Mouse (Mus musculus) CH12.LX (cell line): ENCODE results near the gene Astl. TPM values are rescaled to one million over a fixed set of nuclear protein-coding genes. Genes with fewer than 3 reads are reported as not detected.
"Not testable (repeated sequence)": the region's sequence is repeated elsewhere in the genome, so short reads cannot be mapped to it uniquely, and the experiment has no call there.

Experiments used
- DNase-seq: peaks from one replicate; pipeline ENCODE4 v3.0.0-alpha.2; 2013; ENCODE audit errors: extremely low read depth
- H3K27ac ChIP-seq: 2 replicates; pipeline ENCODE4 v1.5.1; 2012; ENCODE audit warnings: low read depth, mild to moderate bottlenecking, control low read depth, moderate library complexity; ENCODE audit not compliant: insufficient read depth
- H3K27me3 ChIP-seq: replicated peaks from 2 replicates; pipeline ENCODE3; 2012; ENCODE audit warnings: inconsistent platforms
- H3K36me3 ChIP-seq, 2 experiments: replicated peaks in 1 of 2; 2 replicates each; pipeline versions ENCODE3 to v1.6.1; 2012; ENCODE audit warnings: inconsistent platforms in 1 of 2, low read length in 1 of 2, mild to moderate bottlenecking in 1 of 2, mixed read lengths in 1 of 2, moderate library complexity in 1 of 2; ENCODE audit not compliant: control insufficient read depth in 1 of 2, insufficient read depth in 1 of 2
- H3K4me1 ChIP-seq, 2 experiments: 2 replicates each; pipeline ENCODE4 v1.6.1; 2012; ENCODE audit warnings: inconsistent platforms in 1 of 2, moderate library complexity in 1 of 2; ENCODE audit not compliant: insufficient read depth in 2 of 2, control insufficient read depth in 1 of 2
- H3K4me2 ChIP-seq: 2 replicates; pipeline ENCODE4 v1.6.1; 2012; ENCODE audit warnings: low read depth, mild to moderate bottlenecking, control low read depth; ENCODE audit not compliant: poor library complexity, insufficient read depth, severe bottlenecking
- H3K4me3 ChIP-seq, 3 experiments: fragments of 150-350 bp in 1 of 3; sonication (generic) in 1 of 3; replicated peaks in 1 of 3; 2 replicates each; pipeline versions ENCODE3 to v1.5.1; 2011 to 2012; ENCODE audit warnings: low read depth in 2 of 3, low read length in 2 of 3, mild to moderate bottlenecking in 2 of 3, moderate library complexity in 2 of 3, control low read depth in 1 of 3, improper control_type of control experiment in 1 of 3, inconsistent platforms in 1 of 3, mixed read lengths in 1 of 3; ENCODE audit not compliant: poor library complexity in 1 of 3
- H3K79me2 ChIP-seq: replicated peaks from 2 replicates; pipeline ENCODE4 v1.6.1; 2012; ENCODE audit warnings: mild to moderate bottlenecking, moderate library complexity; ENCODE audit not compliant: control insufficient read depth, poor library complexity, insufficient read depth, severe bottlenecking; ENCODE audit errors: extremely low read depth
- H3K9ac ChIP-seq: 2 replicates; pipeline ENCODE4 v1.6.1; 2012; ENCODE audit warnings: low read depth, mild to moderate bottlenecking, control low read depth, moderate library complexity; ENCODE audit not compliant: insufficient read depth
- H3K9me3 ChIP-seq: replicated peaks from 2 replicates; pipeline ENCODE3; 2012; ENCODE audit warnings: low read length, inconsistent platforms, mixed read lengths
- CHD1 ChIP-seq: IDR thresholded peaks from 2 replicates; pipeline ENCODE4 v1.6.1; 2012; ENCODE audit warnings: low read depth, low read length, improper control_type of control experiment, inconsistent platforms
- CTCF ChIP-seq, 2 experiments: IDR thresholded peaks in 1 of 2; conservative IDR thresholded peaks in 1 of 2; 2 replicates each; pipeline ENCODE4 v1.5.1; 2011 to 2012; ENCODE audit warnings: low read depth in 2 of 2, low read length in 2 of 2, improper control_type of control experiment in 1 of 2, inconsistent platforms in 1 of 2, mild to moderate bottlenecking in 1 of 2, moderate library complexity in 1 of 2
- ELF1 ChIP-seq: IDR thresholded peaks from 2 replicates; pipeline ENCODE4 v1.6.1; 2014; ENCODE audit warnings: low read depth, mild to moderate bottlenecking, inconsistent platforms, low read length, improper control_type of control experiment
- JUND ChIP-seq: conservative IDR thresholded peaks from 2 replicates; pipeline ENCODE4 v1.6.1; 2011; ENCODE audit warnings: low read depth, low read length, improper control_type of control experiment
- NRF1 ChIP-seq: IDR thresholded peaks from 2 replicates; pipeline ENCODE4 v1.6.1; 2014; ENCODE audit warnings: low read depth, mild to moderate bottlenecking, inconsistent platforms, low read length, improper control_type of control experiment, moderate library complexity
- PAX5 ChIP-seq: IDR thresholded peaks from 2 replicates; pipeline ENCODE4 v1.6.1; 2012; ENCODE audit warnings: low read length, inconsistent platforms, mixed read lengths
- POLR2AphosphoS2 ChIP-seq: IDR thresholded peaks from 2 replicates; pipeline ENCODE4 v1.6.1; 2011; ENCODE audit warnings: low read depth, low read length, improper control_type of control experiment
- RAD21 ChIP-seq: IDR thresholded peaks from 2 replicates; pipeline ENCODE4 v1.6.1; 2011; ENCODE audit warnings: low read depth, mild to moderate bottlenecking, low read length, improper control_type of control experiment, moderate library complexity
- SIN3A ChIP-seq: IDR thresholded peaks from 2 replicates; pipeline ENCODE4 v1.6.1; 2012; ENCODE audit warnings: low read length, improper control_type of control experiment, inconsistent platforms
- SMC3 ChIP-seq: IDR thresholded peaks from 2 replicates; pipeline ENCODE4 v1.6.1; 2011; ENCODE audit warnings: low read depth, low read length, improper control_type of control experiment
- dilution Hi-C: fragments of 300-500 bp; cut with MboI; formaldehyde crosslinking; loops from 2 replicates; pipeline ENCODE4 v1.14.3; 2020; ENCODE audit warnings: low sequenced_read_pairs; ENCODE audit not compliant: extremely low pct_unique_long_range_greater_than_20kb, extremely low pct_ligation_motif_present
- in situ Hi-C: fragments of 300-500 bp; cut with MboI; formaldehyde crosslinking; loops from 3 replicates; pipeline ENCODE4 v1.14.3; 2019; ENCODE audit warnings: low sequenced_read_pairs, low pct_ligation_motif_present, low pct_unique_long_range_greater_than_20kb, mixed read lengths
- polyA plus RNA-seq: library from polyadenylated mRNA; unstranded; fragments of >175 nt; gene quantifications from 2 replicates; pipeline ENCODE4 v1.2.1, GENCODE M21; 2012; ENCODE audit warnings: low read depth; ENCODE audit not compliant: insufficient read length
- total RNA-seq, 2 experiments: library from RNA; depleted of rRNA; stranded (reverse); fragments of 300-350 nt in 1 of 2; fragments of >200 nt in 1 of 2; gene quantifications; 2 replicates each; pipeline ENCODE4 v1.2.3; 2012 to 2014

Astl gene
- total and polyA plus RNA-seq, 3 experiments: 0.08 TPM; not detected in 2

GRCm38 (mm10) chr2:127300701-127301100, 37.7 kb upstream of the Astl start:
- Histone ChIP-seq H3K9ac (no peak overlapping the region), H3K27ac (no peak overlapping the region), H3K79me2 (no peaks in the 10 kb centered on the region), H3K27me3 (no peaks in the 10 kb centered on the region), H3K4me3 (no peak overlapping the region), H3K36me3 (peaks cover 29 to 53% of the 10 kb centered on the region in 2 experiments), H3K9me3 (no peaks in the 10 kb centered on the region)
- in situ Hi-C loops: no loop called here
- peak; percentile 62 for DNase-seq
- TF ChIP-seq CTCF (conservative IDR thresholded peaks at IDR 0.05 in 1 of 2, IDR thresholded peaks at IDR 0.05 in 1 of 2; ENCODE audit: low read depth in 2 of 2, low read length in 2 of 2) (peak in 1 of 2 experiments; percentile 18; a peak in 1 of 4 replicates), JUND (peak; percentile 40; the same call in 1 of the 2 replicates), SIN3A (no peak), RAD21 (peak; percentile 2; the same call in 1 of the 2 replicates)
- TF ChIP-seq, all 38 proteins: peak for 3
- dilution Hi-C loops: no loop called here
- no peak overlapping the region for H3K4me2 ChIP-seq
- H3K4me1 ChIP-seq: peaks cover 4 to 21% of the 10 kb centered on the region in 2 experiments

GRCm38 (mm10) chr2:127301883-127302282, 36.6 kb upstream of the Astl start:
- in situ Hi-C loops: no loop called here
- H3K4me1 ChIP-seq: peaks cover 4 to 23% of the 10 kb centered on the region in 2 experiments
- TF ChIP-seq CHD1: no peak
- no peak for TF ChIP-seq POLR2AphosphoS2
- TF ChIP-seq ELF1: no peak
- TF ChIP-seq PAX5: no peak
- no peak for TF ChIP-seq NRF1
- TF ChIP-seq SMC3: no peak
- TF ChIP-seq SIN3A: no peak
- H3K36me3 ChIP-seq: peaks cover 24 to 41% of the 10 kb centered on the region in 2 experiments
- no peak overlapping the region for H3K4me3 ChIP-seq
- H3K27ac ChIP-seq: no peak overlapping the region
- no peak for DNase-seq
- H3K79me2 ChIP-seq: no peaks in the 10 kb centered on the region
- H3K4me2 ChIP-seq: no peak overlapping the region
- H3K9me3 ChIP-seq: no peaks in the 10 kb centered on the region
- no peaks in the 10 kb centered on the region for H3K27me3 ChIP-seq
- dilution Hi-C loops: no loop called here
- H3K9ac ChIP-seq: no peak overlapping the region

GRCm38 (mm10) chr2:127304192-127304591, 34.2 kb upstream of the Astl start:
- H3K9me3 ChIP-seq, H3K9ac ChIP-seq, H3K27me3 ChIP-seq, H3K79me2 ChIP-seq, H3K4me3 ChIP-seq, H3K4me2 ChIP-seq, dilution Hi-C loops, H3K27ac ChIP-seq, in situ Hi-C loops, DNase-seq: not testable (repeated sequence)
- Histone ChIP-seq H3K36me3 (peaks cover 3 to 18% of the 10 kb centered on the region in 2 experiments), H3K4me1 (peaks cover 7 to 40% of the 10 kb centered on the region in 2 experiments)
